Mouse (Mus musculus): ENCODE data around the gene Kif27.
A peak's percentile ranks its signal among the peaks of the same experiment; 100 is the strongest.
"Not testable (repeated sequence)": the region's sequence is repeated elsewhere in the genome, so short reads cannot be mapped to it uniquely, and the experiment has no call there.

The Kif27 gene

DNA sequence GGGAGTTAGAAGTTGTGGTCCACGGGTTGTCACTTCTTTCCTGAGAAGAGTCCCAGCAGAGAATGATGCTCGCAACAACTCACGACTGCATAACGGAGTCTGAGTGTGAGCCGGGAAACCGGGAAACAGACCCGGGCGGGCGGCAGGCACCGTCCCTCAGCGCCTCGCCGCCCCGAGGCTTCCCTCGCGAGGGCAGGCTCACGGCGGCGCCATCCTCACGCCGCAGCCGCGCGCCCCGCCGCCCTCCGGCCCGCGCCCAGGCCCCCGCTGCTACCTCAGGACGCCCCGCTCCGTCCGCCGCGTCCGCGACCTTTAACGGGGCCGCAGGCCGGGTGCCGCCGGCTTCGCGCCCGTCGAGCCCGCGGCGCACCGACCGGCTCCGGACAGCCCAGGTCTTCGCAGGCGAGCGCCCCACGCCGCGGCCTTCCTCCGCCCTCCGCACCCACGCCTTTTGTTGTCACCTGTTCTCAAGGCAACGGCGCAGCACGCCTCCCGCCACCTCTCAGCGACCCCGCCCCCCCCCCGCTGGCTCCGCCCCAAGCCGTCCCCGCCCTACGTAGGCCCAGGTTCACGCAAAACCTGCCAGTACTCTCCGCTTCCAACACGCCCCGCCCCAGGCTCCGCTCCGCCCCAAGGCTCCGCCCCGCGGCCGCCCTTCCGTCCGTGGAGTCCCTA lies at the start of gene Kif27:
Kif27 (minus strand) TSS at position 494 of the 675 bp plus-strand sequence.
- peak; percentile 74 to 87 for DNase-seq (ENCODE audit: low spot score in 2 of 2)

GRCm38 (mm10) chr13:58403243-58403642 lies 44.3 kb upstream of the Kif27 start, which contains the start of gene Hnrnpk:
Gene Hnrnpk, minus strand, starts transcription at chr13:58403343.
- DNase-seq (ENCODE audit: low spot score in 2 of 2) = not testable (repeated sequence)

GRCm38 (mm10) chr13:58402744-58403110 lies 43.8 kb upstream of the Kif27 start:
- DNase-seq (ENCODE audit: low spot score in 2 of 2) = no peak

DNA sequence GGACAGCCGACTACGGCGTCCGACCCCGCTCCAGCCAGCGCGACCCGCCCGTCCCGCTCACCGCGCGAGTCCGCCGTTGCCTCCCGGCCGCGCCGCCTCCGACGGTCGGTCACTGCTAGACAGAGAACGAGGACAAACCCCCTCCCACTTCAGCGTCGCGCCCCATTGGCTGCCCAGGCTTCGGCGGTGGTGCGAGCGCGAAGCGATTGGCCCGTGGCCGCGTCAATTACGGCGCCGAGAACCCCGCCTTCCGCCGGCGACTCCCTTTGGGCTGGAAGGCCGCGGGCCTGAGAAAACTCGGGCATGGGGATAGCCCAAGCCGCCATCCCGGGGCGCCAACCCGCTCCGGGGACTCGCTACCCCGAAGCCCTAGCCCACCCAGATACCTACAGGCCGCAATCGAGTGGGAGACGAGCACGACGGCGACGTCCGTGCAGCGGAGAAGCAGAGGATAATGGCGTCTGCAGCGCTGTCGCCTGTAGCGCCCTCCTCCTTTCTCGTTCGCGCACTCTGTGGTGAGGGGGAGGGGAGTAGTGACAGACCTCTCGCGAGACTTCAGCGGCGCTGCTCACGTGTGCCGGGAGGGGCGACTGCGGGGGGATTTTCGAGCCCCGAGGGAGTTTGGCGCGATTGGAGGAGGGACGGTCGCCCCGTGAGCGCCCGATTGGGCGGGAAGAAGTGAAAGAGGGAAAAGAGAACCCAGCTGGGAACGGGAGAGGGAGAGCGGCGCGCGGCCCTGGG lies 43.3 kb upstream of the Kif27 start, which contains the start of gene Rmi1:
Rmi1 (plus strand) TSS at position 246 of the 741 bp plus-strand sequence.
- DNase-seq (ENCODE audit: low spot score in 2 of 2) = peak; percentile 97

DNA sequence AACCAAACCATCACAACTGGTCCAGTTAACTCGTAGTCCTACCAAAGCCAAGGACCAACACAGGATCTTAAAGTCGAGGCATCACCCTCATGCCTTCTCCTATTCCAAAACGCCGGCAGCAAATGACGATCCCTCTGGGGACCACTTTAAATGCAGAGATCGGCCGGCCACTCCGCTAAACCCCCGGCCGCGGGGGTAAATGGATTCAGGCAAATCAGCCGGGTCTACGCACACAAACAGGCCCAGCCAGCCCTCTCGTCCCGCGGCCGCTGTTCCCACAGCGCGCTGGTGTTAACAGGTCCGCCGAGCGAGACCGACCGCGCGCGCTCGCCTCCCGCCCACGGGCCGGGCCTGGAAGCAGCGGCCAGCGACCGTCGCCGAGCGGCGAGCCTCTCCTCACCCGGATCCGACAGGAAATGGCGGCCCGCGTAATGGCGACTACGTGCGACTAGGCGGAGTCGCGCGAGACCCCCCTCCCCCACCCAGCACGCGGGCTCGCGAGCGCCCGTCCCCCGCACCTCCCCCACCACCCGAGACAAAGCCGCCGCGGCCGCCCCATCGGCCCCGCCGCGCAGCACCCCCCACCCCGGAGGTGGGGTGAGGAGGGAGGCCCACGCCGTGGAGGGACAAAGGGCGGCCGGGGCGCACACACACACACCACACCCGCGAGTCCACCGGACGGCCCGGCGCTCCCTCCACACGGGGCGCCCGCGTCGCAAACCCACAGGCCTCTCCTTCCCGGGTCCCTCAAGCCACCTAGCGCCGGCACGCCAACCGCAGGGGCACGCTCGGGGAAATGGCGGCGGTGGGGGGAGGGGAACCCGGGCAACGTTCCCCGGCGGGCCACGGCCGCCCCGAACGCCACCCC lies 42.4 kb upstream of the Kif27 start:
- peak; percentile 58 to 66 for DNase-seq (ENCODE audit: low spot score in 2 of 2)

- no peak for DNase-seq (ENCODE audit: low spot score in 2 of 2)
These were observed 41.7 kb upstream of the Kif27 start for GRCm38 (mm10) chr13:58400576-58400975.

- DNase-seq (ENCODE audit: low spot score in 2 of 2) = no peak
These were observed 38.7 kb upstream of the Kif27 start for GRCm38 (mm10) chr13:58397651-58398050.

DNA sequence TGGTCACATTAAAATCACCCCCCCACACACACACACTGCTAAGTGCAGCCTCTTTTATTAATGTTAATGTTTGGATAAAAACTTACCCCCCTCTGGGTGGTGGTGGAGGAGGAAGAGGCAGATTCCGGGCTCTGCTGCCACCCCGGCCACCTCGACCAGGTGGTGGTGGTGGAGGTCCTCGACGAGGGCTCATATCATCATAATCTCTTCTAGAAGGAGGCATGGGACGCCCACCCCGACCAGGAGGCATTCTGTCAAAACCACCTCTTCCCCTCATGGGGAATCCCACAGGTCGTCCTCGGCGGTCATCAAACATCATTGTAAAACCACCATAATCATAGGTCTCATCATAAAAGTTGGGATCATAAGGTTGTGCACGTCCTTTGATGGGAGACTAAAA lies 35.5 kb upstream of the Kif27 start:
- not testable (repeated sequence) for DNase-seq (ENCODE audit: low spot score in 2 of 2)

GRCm38 (mm10) chr13:58389324-58389951 lies 30.5 kb upstream of the Kif27 start:
- no peak for DNase-seq (ENCODE audit: low spot score in 2 of 2)

- DNase-seq (ENCODE audit: low spot score in 2 of 2) = no peak
These were observed 29.5 kb upstream of the Kif27 start for GRCm38 (mm10) chr13:58388379-58388778.

- peak; percentile 52 to 66 for DNase-seq (ENCODE audit: low spot score in 2 of 2)
These were observed 29.0 kb upstream of the Kif27 start for GRCm38 (mm10) chr13:58387948-58388347.

DNA sequence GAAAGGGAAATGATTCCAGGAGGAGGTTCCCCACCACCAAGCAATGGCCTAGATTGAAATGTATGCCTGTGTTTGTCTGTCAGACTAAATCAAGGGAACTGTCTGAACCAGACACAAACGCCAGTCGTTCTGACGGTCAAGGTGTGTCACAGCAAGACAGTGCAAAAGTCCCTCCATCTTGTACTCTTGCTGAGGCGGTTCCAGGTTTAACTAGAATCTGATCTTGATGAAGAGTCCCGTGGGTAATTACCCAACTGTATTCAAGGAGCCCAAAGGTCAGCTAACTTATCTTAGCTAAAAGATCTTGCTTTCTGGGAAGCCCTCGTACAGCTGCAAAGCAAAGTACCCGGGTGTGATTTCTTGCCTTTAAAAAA lies 26.6 kb upstream of the Kif27 start:
- DNase-seq (ENCODE audit: low spot score in 2 of 2) = no peak

GRCm38 (mm10) chr13:58384779-58385546 lies 26.0 kb upstream of the Kif27 start, which contains the start of gene 2210016F16Rik:
Gene 2210016F16Rik, minus strand, starts transcription at chr13:58385225.
- DNase-seq (ENCODE audit: low spot score in 2 of 2) = peak; percentile 62 to 70

DNA sequence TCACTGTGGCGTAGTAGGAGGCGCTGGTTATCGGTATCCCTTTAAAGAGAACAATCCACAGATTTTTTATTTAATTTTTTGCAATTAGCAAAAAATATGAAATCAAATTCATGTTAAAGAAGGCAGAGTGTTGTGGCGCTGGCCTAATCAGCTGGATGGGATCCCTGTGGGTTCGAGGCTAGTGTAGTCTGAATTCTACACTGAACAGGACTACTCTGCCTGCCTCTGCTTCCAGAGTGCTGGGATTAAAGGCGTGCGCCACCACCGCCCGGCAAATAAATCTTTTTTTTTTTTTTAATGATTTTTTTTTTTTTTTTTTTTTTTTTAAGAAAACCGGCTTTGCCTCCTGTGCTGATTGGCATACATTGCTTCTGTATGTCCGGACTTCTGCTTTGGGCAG lies 25.4 kb upstream of the Kif27 start:
- no peak for DNase-seq (ENCODE audit: low spot score in 2 of 2)

DNA sequence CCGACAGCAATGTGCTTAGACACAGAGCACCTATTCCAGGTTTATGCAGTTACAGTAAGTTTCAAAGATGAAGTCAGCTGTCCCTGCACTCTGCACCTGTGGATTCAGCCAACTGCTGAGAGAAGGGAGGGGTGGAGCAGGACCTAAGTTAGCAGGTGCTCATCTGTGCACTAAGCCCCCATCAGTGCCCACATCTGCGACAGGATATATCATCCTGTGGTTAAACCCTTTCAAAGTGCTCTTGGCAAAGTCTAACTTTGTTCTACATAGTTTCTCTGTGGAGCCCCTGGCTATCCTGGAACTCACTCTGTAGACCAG lies 14.2 kb upstream of the Kif27 start:
- DNase-seq (ENCODE audit: low spot score in 2 of 2) = no peak

DNA sequence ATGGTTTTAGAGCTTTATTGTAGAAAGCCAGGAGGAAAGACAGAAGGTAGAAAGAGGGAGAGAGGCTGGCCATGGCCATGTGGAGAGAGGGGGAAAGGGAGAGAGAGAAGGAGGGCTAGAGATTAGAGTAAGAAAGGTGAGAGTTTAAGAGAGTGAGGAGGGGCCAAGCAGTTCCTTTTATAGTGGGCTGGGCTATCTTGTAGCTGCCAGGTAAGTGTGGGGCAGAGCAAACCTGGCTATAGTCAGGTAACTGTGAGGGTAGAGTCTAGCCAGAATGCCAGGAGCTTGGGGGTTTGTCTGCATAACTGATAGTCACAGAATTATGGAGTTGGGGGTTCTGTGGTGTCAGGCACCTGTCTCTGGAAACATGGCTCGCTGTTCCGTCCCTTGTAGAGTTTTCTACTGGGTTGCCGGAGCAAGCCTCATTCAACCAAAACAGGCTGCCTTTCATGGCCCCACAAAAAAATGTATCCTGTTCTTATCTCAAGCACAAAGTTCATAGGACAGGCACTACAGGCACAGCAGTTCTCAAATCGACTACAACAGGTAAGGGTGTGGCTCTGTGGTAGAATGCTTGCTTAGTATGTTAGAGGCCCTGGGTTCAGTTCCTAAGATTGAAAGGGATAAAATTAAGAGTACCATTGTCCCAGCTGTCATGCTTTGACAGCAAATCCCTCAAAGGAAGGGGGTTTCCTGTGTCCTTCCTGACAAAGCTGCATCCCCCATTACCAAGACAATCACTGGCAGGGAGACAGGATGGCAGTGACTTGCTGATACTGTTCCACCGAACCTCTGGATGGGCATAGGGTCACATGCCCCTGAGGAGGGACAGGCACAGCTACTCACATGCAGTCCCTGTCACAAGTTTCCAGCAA lies 13.6 kb upstream of the Kif27 start:
- DNase-seq (ENCODE audit: low spot score in 2 of 2) = no peak

DNA sequence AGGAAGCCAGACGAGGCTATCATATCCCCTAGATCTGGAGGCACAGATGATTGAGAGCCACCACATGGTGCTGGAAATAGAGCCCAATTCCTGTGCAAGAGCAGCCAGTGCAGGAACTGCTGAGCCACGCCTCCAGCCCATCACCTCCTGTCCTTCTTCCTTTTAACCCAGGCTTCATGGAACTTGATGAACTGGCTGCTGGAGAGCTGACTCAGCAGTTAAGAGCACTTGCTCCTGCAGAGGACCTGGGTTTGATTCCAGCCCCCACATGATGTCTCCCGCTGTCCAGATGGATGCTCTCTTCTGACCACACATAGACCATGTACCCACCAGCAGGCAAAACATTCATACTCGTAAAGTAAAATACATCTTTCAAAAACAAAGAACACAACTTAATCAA lies 9.9 kb upstream of the Kif27 start:
- no peak for DNase-seq (ENCODE audit: low spot score in 2 of 2)

- no peak for DNase-seq (ENCODE audit: low spot score in 2 of 2)
These were observed 8.7 kb upstream of the Kif27 start for GRCm38 (mm10) chr13:58367641-58368040.

DNA sequence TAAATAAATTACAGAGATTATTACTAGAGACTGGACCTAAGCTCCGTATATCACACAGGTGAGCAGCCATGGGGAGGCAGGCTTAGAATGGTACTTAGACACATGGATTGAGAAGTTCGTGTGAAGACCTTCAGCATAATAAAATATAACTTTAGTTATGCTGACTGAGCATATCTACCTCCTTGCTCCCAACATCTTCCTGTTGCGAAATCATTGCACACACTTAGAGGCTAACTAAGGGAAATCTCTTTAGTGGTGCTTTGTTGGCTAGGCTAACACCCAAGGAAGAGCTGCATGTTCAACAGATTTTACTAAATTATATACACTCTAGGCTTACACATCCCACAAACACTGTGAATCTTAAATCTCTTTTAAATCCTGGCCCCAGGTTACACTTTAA lies 7.5 kb upstream of the Kif27 start:
- no peak for DNase-seq (ENCODE audit: low spot score in 2 of 2)

- DNase-seq (ENCODE audit: low spot score in 2 of 2) = not testable (repeated sequence)
These were observed 6.3 kb upstream of the Kif27 start for GRCm38 (mm10) chr13:58365179-58365578.

All from urinary bladder, postnatal 36 days (tissue).